Mouse (Mus musculus): ENCODE results near the gene Wdr19.
"Not testable (repeated sequence)": the region's sequence is repeated elsewhere in the genome, so short reads cannot be mapped to it uniquely, and the experiment has no call there.

Gene Wdr19

GRCm38 (mm10) chr5:65299623-65300022 lies 100.1 kb downstream of the Wdr19 start:
- DNase-seq (ENCODE audit: low spot score): not testable (repeated sequence)

GRCm38 (mm10) chr5:65300121-65300520 lies 100.6 kb downstream of the Wdr19 start:
- DNase-seq (ENCODE audit: low spot score): no peak

GRCm38 (mm10) chr5:65305516-65305915 lies 106.0 kb downstream of the Wdr19 start:
- DNase-seq (ENCODE audit: low spot score): no peak

- no peak for DNase-seq (ENCODE audit: low spot score)
Observed at GRCm38 (mm10) chr5:65308208-65308607, 108.7 kb downstream of the Wdr19 start.

- no peak for DNase-seq (ENCODE audit: low spot score)
Observed at GRCm38 (mm10) chr5:65308866-65309265, 109.4 kb downstream of the Wdr19 start.
